Mouse (Mus musculus): ENCODE data around the gene Caps2.
"Not testable (repeated sequence)": the region's sequence is repeated elsewhere in the genome, so short reads cannot be mapped to it uniquely, and the experiment has no call there.

DNA sequence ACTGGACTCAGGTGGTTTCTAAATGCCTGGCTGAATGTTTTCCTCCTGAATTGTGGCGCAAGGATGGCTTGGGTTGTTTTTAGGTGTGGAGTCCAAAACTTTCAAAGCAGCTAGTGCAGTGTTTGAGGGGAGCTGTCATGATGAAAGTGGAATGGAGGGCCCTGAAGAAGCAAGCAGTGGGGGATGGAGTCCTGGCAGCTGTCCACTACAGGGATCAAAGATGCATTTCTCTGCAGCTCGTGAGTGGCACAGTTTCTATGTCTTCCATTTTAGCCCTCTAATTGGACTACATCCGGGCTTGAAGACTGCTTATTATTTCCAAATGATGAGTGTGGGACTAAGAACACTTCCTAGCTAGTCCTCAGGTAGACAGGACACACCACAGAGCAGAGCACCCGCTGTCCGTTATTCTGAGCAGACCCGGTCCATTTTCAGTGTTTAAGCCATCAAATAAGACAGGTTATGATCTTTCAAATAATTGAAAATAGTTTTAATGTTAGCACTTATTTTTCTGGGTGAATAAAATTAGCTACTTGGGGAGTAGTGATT is 35.7 kb upstream of the Caps2 start:
- not testable (repeated sequence) for TF ChIP-seq CTCF (IDR thresholded peaks at IDR 0.05; ENCODE audit: borderline replicate concordance, extremely low read depth, insufficient read depth, insufficient read length); POLR2A (IDR thresholded peaks at IDR 0.05; ENCODE audit: borderline replicate concordance, extremely low read depth, insufficient read depth, insufficient read length, poor library complexity, severe bottlenecking)

All from brain, embryonic 14.5 days (tissue).